Mouse (Mus musculus) neural tube, embryonic 15.5 days (tissue): ENCODE measurements around the gene Bicc1. TPM values are rescaled to one million over a fixed set of nuclear protein-coding genes. Genes with fewer than 3 reads are reported as not detected.
A peak's percentile ranks its signal among the peaks of the same experiment; 100 is the strongest.

Source experiments
- ATAC-seq: fragments of 200-750 bp; cut with Nextera tagmentation; 2 replicates; pipeline ENCODE4 v1.8.0; 2017; ENCODE audit warnings: mild to moderate bottlenecking, moderate TSS enrichment, moderate library complexity; ENCODE audit not compliant: low FRiP score
- H3K27ac ChIP-seq: fragments of 300-500 bp; sonication (generic); replicated peaks from 2 replicates; pipeline ENCODE4 v1.5.1; 2015; ENCODE audit warnings: mild to moderate bottlenecking, inconsistent platforms
- H3K27me3 ChIP-seq: fragments of 300-500 bp; sonication (generic); replicated peaks from 2 replicates; pipeline ENCODE4 v1.6.1; 2015; ENCODE audit warnings: inconsistent platforms
- H3K36me3 ChIP-seq: fragments of 300-500 bp; sonication (generic); 2 replicates; pipeline ENCODE4 v1.6.1; 2015; ENCODE audit warnings: inconsistent platforms
- H3K4me1 ChIP-seq: fragments of 300-500 bp; sonication (generic); 2 replicates; pipeline ENCODE4 v1.6.1; 2015; ENCODE audit warnings: inconsistent platforms
- H3K4me2 ChIP-seq: fragments of 300-500 bp; sonication (generic); 2 replicates; pipeline ENCODE4 v1.6.1; 2015; ENCODE audit warnings: inconsistent platforms, mild to moderate bottlenecking, moderate library complexity
- H3K4me3 ChIP-seq: fragments of 300-500 bp; sonication (generic); replicated peaks from 2 replicates; pipeline ENCODE4 v1.5.1; 2015; ENCODE audit warnings: mild to moderate bottlenecking, inconsistent platforms
- H3K9ac ChIP-seq: fragments of 300-500 bp; sonication (generic); replicated peaks from 2 replicates; pipeline ENCODE4 v1.6.1; 2015; ENCODE audit warnings: mild to moderate bottlenecking, inconsistent platforms
- H3K9me3 ChIP-seq: fragments of 300-500 bp; sonication (generic); replicated peaks from 2 replicates; pipeline ENCODE4 v1.6.1; 2016; ENCODE audit warnings: inconsistent platforms
- WGBS: fragments of 180-500 bp; shearing (Covaris S2); methylation state at CpG from one replicate; pipeline ENCODE4 v1.1.7; 2015; ENCODE audit warnings: mixed read lengths; 5-methylcytosine and 5-hydroxymethylcytosine counted together
- polyA plus RNA-seq: library from polyadenylated mRNA; unstranded; fragments of >200 nt; fragmentation: Nextera tagmentation; extraction: Ambion mirVana; gene quantifications from 2 replicates; pipeline ENCODE4 v1.2.1, GENCODE M21; 2015

The Bicc1 gene
- polyA plus RNA-seq, 1 experiment from 2014 or later = 5.8 TPM

DNA sequence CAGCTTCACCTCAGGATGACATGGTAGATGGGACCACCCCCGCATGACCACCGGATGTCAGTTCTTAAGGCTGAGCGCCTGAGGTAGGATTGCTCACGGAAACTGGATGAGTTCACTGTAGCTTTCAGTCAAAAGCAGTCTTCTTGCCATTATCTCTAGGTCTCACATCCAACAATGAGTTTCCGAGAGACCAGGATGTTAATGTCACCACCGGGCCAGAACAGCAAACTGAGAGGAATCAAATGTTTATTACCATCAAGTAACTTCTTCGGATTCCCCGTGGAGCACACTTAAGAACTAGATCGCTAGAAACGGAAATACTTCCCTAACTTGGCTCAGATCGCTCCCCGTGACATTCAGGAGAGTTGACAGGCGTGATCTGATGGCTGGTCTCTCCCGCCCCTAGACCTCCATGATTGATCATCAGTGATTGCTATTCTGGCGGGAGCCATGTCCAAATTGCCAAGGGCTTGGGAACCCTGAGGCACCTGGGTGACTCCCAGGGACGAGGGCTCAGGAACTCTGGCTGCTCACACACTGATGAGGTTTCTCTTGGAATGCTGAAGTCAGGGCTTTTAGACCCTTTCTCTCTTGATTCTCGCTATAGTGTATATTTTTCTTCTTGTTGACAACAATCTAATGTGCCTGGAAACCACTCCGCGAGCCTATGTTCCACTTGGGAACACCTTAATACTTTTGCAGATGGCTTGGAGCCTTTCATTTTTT lies 149.6 kb downstream of the Bicc1 start:
- ATAC-seq = no peak
- Histone ChIP-seq H3K4me2 (no peak overlapping the region), H3K4me3 (no peak overlapping the region), H3K9me3 (no peaks in the 10 kb centered on the region), H3K9ac (no peak overlapping the region), H3K27me3 (no peaks in the 10 kb centered on the region), H3K4me1 (0 out of 2 replicates have a peak, but pooled peaks cover 5% of the 10 kb centered on the region), H3K27ac (no peak overlapping the region), H3K36me3 (no peaks in the 10 kb centered on the region)
- 88% methylated on average over 19 of the region's 19 CpGs for WGBS

DNA sequence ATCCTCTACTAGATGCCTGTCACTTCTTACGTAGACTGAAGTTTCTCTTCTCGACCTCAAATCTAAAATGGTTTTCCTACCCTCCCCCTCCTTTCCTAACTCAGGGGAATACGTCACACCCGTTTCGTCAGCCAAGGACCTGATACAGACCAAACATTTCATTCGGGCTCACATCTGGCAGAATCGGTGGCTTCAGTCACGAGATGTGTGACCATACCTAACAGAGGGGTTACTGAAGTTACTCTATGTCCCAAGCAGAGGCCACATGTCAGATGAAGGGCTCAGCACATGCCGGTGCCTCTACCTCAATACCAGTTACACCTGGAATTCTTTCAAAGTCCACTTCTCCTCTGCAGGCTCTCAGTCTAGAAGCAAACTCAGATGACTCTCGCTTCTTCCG lies 150.8 kb downstream of the Bicc1 start:
- H3K9me3 ChIP-seq = no peaks in the 10 kb centered on the region
- no peak for ATAC-seq
- no peak overlapping the region for H3K4me3 ChIP-seq
- no peak overlapping the region for H3K27ac ChIP-seq
- H3K27me3 ChIP-seq = no peaks in the 10 kb centered on the region
- no peak overlapping the region for H3K4me2 ChIP-seq
- no peak overlapping the region for H3K9ac ChIP-seq
- 0 out of 2 replicates have a peak, but pooled peaks cover 5% of the 10 kb centered on the region for H3K4me1 ChIP-seq
- WGBS = 93% methylated on average over 11 of the region's 11 CpGs
- H3K36me3 ChIP-seq = no peaks in the 10 kb centered on the region

DNA sequence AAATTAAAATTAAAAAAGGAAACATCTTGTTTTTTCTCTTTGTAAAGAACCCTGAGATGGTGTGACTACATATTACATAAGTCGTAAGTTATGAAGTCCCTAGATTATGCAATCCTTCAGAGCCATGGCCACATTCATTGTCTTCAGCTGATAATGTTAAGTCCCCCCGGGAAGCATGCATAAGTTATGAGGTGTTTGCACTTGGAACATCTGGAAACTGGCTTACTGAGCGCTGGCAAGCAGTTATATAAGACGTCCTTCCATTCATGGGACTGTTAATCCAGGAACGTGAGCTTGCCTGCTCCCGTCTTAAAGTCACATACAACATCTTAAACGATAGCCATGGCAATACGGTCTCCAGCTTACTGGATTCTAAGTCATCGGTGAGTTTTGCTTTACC lies 151.5 kb downstream of the Bicc1 start:
- H3K27me3 ChIP-seq = no peaks in the 10 kb centered on the region
- 0 out of 2 replicates have a peak, but pooled peaks cover 5% of the 10 kb centered on the region for H3K4me1 ChIP-seq
- WGBS = 67% methylated on average over 9 of the region's 9 CpGs
- no peak overlapping the region for H3K9ac ChIP-seq
- H3K4me3 ChIP-seq = no peak overlapping the region
- H3K9me3 ChIP-seq = no peaks in the 10 kb centered on the region
- no peak for ATAC-seq
- no peak overlapping the region for H3K27ac ChIP-seq
- no peaks in the 10 kb centered on the region for H3K36me3 ChIP-seq
- no peak overlapping the region for H3K4me2 ChIP-seq

- H3K9me3 ChIP-seq = no peaks in the 10 kb centered on the region
- 91% methylated on average over 5 of the region's 5 CpGs for WGBS
- no peak overlapping the region for H3K4me2 ChIP-seq
- H3K4me3 ChIP-seq = no peak overlapping the region
- no peak for ATAC-seq
- H3K4me1 ChIP-seq = 0 out of 2 replicates have a peak, but pooled peaks cover 5% of the 10 kb centered on the region
- no peaks in the 10 kb centered on the region for H3K36me3 ChIP-seq
- H3K27ac ChIP-seq = no peak overlapping the region
- no peaks in the 10 kb centered on the region for H3K27me3 ChIP-seq
- no peak overlapping the region for H3K9ac ChIP-seq
Measured at GRCm38 (mm10) chr10:71007516-71007915, 152.0 kb downstream of the Bicc1 start.

- H3K36me3 ChIP-seq = no peaks in the 10 kb centered on the region
- no peak overlapping the region for H3K4me2 ChIP-seq
- no peak overlapping the region for H3K4me3 ChIP-seq
- H3K9me3 ChIP-seq = no peaks in the 10 kb centered on the region
- no peak overlapping the region for H3K27ac ChIP-seq
- no peak overlapping the region for H3K9ac ChIP-seq
- WGBS = 89% methylated on average over 3 of the region's 3 CpGs
- 0 out of 2 replicates have a peak, but pooled peaks cover 5% of the 10 kb centered on the region for H3K4me1 ChIP-seq
- no peaks in the 10 kb centered on the region for H3K27me3 ChIP-seq
- no peak for ATAC-seq
Measured at GRCm38 (mm10) chr10:71007001-71007400, 152.5 kb downstream of the Bicc1 start.

DNA sequence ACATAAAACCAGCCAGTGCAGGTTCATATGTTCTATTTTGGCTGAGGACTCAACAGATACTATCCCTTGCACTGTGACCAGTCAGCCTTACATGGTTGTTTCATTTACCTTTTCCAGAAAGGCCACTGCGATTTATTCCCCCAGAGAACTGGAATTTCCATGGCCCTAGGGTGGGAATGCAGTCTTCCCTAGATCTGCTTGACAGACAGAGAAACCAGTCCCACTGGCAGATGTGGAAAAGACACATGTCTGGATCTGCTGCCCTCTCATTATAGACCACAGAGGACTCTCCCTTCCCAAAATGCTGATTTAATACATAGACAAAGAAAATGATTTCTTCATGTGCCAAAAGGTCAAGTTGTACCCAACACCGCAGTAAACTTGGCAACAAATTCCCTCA lies 156.6 kb downstream of the Bicc1 start:
- ATAC-seq = no peak
- WGBS = 88% methylated on average over 2 of the region's 2 CpGs
- Histone ChIP-seq H3K27me3 (no peaks in the 10 kb centered on the region), H3K4me2 (no peak overlapping the region), H3K9me3 (no peaks in the 10 kb centered on the region), H3K4me1 (no peaks in the 10 kb centered on the region), H3K27ac (no peak overlapping the region), H3K9ac (no peak overlapping the region), H3K4me3 (no peak overlapping the region), H3K36me3 (no peaks in the 10 kb centered on the region)

- H3K4me1 ChIP-seq = no peaks in the 10 kb centered on the region
- no peaks in the 10 kb centered on the region for H3K9me3 ChIP-seq
- no peak overlapping the region for H3K4me3 ChIP-seq
- WGBS = 97% methylated on average over 4 of the region's 4 CpGs
- no peak overlapping the region for H3K4me2 ChIP-seq
- no peak for ATAC-seq
- no peaks in the 10 kb centered on the region for H3K27me3 ChIP-seq
- no peak overlapping the region for H3K27ac ChIP-seq
- no peaks in the 10 kb centered on the region for H3K36me3 ChIP-seq
- H3K9ac ChIP-seq = no peak overlapping the region
Measured at GRCm38 (mm10) chr10:71002186-71002585, 157.3 kb downstream of the Bicc1 start.

DNA sequence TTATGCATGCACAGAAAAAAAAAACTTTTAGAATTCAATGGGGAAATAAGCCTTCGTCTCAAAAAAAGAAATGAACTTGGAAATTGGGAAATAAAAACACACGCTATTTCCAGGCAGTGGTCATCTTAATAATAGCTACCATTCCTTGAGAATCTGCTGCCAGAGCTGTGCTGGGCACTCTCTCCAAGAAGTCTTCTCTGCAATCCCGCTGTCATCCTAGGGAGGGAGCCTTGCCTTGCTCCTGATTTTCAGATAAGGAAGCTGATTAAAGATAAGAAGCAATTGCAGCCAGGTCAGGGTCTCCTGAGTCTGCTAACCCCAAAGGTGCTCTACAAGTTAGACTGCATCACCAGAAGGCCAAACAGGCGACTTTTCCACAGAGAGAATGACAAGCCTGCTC lies 161.4 kb downstream of the Bicc1 start:
- no peaks in the 10 kb centered on the region for H3K9me3 ChIP-seq
- H3K4me1 ChIP-seq = peaks cover 5% of the 10 kb centered on the region
- no peak overlapping the region for H3K27ac ChIP-seq
- no peak for ATAC-seq
- H3K9ac ChIP-seq = no peak overlapping the region
- 57% methylated on average over 4 of the region's 4 CpGs for WGBS
- H3K4me2 ChIP-seq = no peak overlapping the region
- H3K4me3 ChIP-seq = no peak overlapping the region
- H3K36me3 ChIP-seq = no peaks in the 10 kb centered on the region
- H3K27me3 ChIP-seq = no peaks in the 10 kb centered on the region

GRCm38 (mm10) chr10:70996051-70996450 lies 163.4 kb downstream of the Bicc1 start:
- ATAC-seq = no peak
- no peak overlapping the region for H3K4me3 ChIP-seq
- H3K4me2 ChIP-seq = no peak overlapping the region
- no peaks in the 10 kb centered on the region for H3K9me3 ChIP-seq
- H3K4me1 ChIP-seq = peaks cover 5% of the 10 kb centered on the region
- H3K36me3 ChIP-seq = no peaks in the 10 kb centered on the region
- 98% methylated on average over 9 of the region's 9 CpGs for WGBS
- H3K27ac ChIP-seq = no peak overlapping the region
- no peaks in the 10 kb centered on the region for H3K27me3 ChIP-seq
- H3K9ac ChIP-seq = no peak overlapping the region

- Histone ChIP-seq H3K27me3 (no peaks in the 10 kb centered on the region), H3K4me1 (peaks cover 5% of the 10 kb centered on the region), H3K4me3 (no peak overlapping the region), H3K9me3 (no peaks in the 10 kb centered on the region), H3K4me2 (no peak overlapping the region), H3K9ac (no peak overlapping the region), H3K36me3 (no peaks in the 10 kb centered on the region), H3K27ac (peak overlapping the region; percentile 56; the same call in 1 of the 2 replicates)
- WGBS = 94% methylated on average over 2 of the region's 2 CpGs
- no peak for ATAC-seq
Measured at GRCm38 (mm10) chr10:70994135-70994497, 165.4 kb downstream of the Bicc1 start.

DNA sequence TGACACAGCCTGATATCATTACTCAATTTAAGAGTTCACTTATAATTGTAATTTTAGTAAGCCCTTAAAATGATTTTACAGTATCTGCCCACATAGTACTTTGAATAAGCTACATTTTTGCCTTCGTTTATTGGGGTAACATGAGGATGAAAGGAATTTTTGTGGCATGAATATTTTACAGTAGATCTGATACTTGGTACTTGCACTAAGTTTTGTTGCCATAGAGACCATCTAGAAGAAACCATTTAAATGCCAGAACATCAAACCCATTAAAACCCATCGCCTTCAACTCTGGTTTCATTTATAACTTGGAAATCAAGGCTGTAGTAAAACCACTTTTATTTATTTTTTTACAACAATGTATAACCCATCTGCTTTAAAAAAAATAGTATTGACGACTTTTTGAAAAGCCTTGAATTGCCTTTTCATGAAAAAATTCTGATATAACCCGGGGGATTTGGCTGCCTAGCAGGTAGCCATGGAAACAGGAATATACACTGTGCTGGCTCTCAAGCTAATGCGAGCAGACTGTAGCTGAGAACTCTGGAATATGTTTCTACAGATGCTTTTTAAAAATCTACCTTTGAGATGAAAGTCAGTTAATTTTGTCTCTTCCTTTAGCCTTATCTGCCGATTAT lies 165.9 kb downstream of the Bicc1 start:
- WGBS = 48% methylated on average over 6 of the region's 6 CpGs
- Histone ChIP-seq H3K4me3 (no peak overlapping the region), H3K36me3 (no peaks in the 10 kb centered on the region), H3K4me2 (no peak overlapping the region), H3K27me3 (no peaks in the 10 kb centered on the region), H3K9me3 (no peaks in the 10 kb centered on the region), H3K9ac (no peak overlapping the region), H3K4me1 (peaks cover 5% of the 10 kb centered on the region), H3K27ac (no peak overlapping the region)
- peak; percentile 86 for ATAC-seq

GRCm38 (mm10) chr10:70987396-70987795 lies 172.1 kb downstream of the Bicc1 start:
- 79% methylated on average over 5 of the region's 5 CpGs for WGBS
- Histone ChIP-seq H3K4me3 (no peak overlapping the region), H3K27me3 (no peaks in the 10 kb centered on the region), H3K9ac (no peak overlapping the region), H3K36me3 (no peaks in the 10 kb centered on the region), H3K4me2 (no peak overlapping the region), H3K27ac (no peak overlapping the region), H3K9me3 (no peaks in the 10 kb centered on the region), H3K4me1 (no peaks in the 10 kb centered on the region)
- ATAC-seq = no peak
